Mouse (Mus musculus) thymus, postnatal 25 days (tissue): ENCODE data around the gene Rars2.

ENCODE experiments used
- DNase-seq: peaks from one replicate; pipeline ENCODE4 v3.0.0; 2022

Gene Rars2

GRCm38 (mm10) chr4:34644779-34645178, 30.0 kb downstream of the Rars2 start:
- no peak for DNase-seq

DNA sequence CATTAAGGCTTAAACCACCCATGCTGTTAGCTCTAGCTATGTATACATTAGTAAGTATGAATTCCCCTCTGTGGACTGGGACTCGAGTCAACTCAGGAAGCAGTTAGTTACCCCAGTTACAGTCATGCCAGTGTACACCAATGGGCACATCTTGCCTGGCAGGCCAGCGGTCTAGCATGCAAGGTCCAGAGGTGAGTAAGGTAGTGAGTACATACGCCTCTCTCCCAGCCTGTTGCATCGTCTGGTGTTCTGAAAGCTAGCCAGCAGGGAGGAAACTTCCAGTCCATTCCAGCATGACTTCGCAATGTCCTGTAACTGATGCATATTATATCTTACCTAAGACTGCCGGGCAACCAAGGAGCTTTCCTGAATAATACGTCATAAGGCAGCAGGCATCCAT, 38.4 kb downstream of the Rars2 start:
- DNase-seq, result no peak

GRCm38 (mm10) chr4:34656101-34656500, 41.3 kb downstream of the Rars2 start:
- DNase-seq, result no peak

DNA sequence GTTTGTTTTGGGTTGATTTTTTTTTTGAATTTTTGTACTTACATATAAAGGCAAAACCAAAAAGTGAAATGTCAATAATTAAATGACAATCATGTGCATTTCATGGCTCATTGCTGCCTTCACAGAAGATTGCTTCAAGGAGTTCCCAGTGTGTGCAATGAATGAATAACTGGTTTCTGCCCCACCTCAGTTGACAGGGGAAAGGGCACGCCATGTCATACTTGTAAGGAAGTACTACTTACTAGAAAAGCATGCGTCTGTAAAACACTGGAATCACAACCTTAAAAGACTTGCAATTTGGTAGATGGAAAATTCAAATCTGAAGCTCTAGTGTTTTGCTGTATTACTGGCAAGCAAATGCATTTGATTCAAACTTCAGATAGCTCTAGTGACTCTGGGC, 44.3 kb downstream of the Rars2 start:
- DNase-seq, result no peak

DNA sequence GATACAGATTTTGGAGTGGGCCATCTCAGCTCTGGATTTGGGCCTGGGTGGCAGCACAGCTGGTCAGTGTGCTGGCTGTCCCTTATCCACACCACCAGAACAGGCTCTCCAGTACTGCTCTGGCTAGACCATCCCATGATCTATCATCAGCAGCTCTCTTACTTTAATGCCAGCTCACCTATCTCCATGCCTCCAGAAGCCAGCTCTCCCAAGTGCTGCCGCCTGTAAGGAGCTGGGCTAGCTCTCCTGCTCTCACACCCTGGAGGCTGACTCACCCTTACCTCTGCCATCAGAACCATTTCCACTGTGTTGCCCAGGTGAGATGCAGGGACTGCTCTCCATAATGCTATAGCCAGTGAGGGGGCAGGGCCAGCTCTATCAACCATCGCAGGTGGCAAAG, 46.8 kb downstream of the Rars2 start:
- no peak for DNase-seq

- no peak for DNase-seq
Observed at GRCm38 (mm10) chr4:34661927-34662326, 47.2 kb downstream of the Rars2 start.

DNA sequence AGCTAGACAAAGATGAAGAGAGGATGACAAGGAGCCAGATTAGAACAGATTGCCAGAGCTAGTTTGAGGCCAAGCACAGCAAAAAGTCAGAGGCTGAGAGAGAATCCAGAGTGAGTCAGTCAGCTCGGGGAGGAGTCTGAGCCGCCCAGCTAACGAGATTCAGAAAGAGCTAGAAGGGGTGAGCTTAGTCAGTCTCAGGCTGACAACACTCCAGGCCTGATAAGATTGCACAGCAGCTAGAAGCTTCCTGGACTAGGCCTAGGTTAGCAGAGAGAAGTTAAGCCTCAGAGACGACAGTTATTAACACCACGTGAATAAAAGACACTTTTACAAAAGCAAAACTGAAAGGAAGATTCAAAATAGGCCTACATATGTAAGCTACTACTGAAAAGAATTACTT, 53.2 kb downstream of the Rars2 start:
- DNase-seq, result no peak

DNA sequence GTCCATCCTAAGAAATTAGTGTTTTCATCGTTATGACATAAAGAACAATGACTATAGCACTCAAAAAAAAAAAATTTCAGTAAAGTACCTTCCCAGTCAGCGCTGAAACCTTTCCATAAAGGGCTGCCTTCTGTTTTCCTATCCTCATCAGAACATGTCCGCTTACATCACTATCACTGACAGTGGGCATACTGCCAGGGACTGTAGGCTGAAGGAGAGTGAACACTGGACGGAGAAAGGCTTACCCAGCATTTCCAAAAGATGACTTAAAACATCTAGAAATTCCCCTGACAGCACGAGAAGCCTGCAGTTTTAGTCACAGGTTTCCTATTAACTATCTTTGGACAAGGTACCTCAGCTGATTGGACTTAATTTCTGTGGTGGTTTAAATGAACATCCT, 59.0 kb downstream of the Rars2 start:
- no peak for DNase-seq

DNA sequence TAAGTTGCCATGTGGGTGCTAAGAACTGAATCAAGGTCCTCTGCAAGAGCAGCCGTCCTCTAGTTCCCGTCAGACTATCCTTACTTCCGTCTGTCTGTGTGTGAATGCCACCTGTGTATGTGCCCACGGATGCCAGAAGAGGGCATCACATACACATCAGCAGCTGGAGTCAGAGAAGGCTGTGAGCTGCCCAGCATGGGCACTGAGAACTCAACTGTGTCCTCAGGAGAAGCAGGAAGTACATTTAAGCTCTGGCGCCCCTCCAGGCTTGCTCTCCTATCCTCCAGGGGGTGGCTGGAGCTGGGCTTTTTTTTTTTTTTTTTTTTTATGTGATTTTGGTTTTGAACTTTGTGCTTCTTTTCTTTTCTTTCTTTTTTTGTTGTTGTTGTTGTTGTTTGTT, 65.8 kb downstream of the Rars2 start:
- no peak for DNase-seq

DNA sequence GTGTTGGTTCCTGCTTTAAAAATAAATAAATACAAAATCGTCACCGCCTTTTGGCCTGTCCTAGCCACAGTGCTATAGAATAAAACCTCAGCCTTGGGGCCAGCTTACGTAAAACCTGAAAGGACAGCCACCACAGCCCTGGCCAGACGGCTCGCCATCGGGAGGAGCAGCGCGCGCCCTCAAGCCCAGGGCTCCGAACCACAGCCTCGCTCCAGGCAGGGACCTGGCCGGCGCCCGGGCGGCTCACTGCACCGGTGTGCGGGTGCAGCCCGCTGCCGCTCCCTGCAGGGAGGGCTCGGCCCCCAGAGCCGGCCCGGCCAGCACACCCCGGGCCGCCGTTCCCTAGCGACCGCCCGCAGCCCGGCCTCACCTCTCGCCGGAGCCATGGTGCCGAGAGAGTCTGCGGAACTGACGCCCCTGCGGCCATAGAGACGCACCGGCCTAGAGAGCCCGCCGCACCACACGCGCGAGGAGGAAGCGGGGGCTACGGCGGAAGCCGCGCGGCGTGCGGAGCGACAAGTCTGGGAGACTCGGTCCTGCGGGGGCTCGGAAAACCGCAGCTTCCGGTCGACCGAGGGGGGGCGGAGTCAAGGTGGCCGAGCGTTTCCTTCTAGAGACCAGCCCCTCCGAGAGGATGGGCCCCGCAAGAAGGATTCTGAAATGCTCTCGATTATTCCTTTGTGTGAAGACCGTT, 72.3 kb downstream of the Rars2 start, which contains the start of gene Slc35a1:
Gene Slc35a1 (minus strand): TSS at position 565 of the 694 bp plus-strand sequence.
- peak; percentile 94 for DNase-seq

- DNase-seq, result no peak
Observed at GRCm38 (mm10) chr4:34688021-34688420, 73.3 kb downstream of the Rars2 start.

- peak; percentile 69 for DNase-seq
Observed at GRCm38 (mm10) chr4:34701528-34701927, 86.8 kb downstream of the Rars2 start.

GRCm38 (mm10) chr4:34702231-34702630, 87.5 kb downstream of the Rars2 start:
- no peak for DNase-seq

- no peak for DNase-seq
Observed at GRCm38 (mm10) chr4:34703029-34703428, 88.3 kb downstream of the Rars2 start.

- DNase-seq, result no peak
Observed at GRCm38 (mm10) chr4:34707248-34707647, 92.5 kb downstream of the Rars2 start.

GRCm38 (mm10) chr4:34708127-34708526, 93.4 kb downstream of the Rars2 start:
- no peak for DNase-seq
